9 mouse cellular contexts compared by ENCODE assay signal in the genomic region with DNA sequence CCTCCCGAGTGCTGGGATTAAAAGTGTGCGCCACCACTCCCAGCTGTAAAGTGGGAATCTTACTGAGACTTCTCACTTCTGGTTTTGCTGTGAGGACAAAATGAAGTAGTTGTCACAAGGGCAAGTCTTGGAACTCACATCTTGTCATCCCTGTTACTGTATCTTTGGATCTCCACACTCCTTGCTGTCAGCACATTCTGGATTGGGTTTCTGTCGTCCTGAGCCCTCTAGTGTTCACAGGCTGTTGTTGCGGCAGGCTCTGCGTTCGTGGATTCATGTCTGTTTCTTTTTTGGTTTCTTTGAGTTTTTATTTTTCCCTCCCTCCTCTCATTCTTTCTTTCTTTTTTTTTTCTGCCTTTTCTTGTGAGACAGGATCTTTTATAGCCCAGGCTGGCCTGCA. TPM values are rescaled to one million over a fixed set of nuclear protein-coding genes. Genes with fewer than 3 reads are reported as not detected.
A peak's percentile ranks its signal among the peaks of the same experiment; 100 is the strongest.
DNase-seq lines count a peak whose midpoint lies in the region; ATAC-seq and TF ChIP-seq lines count a peak whose summit lies in the region.
"Had no signal": no experiment of that assay in that cellular context is flagged by ENCODE, and none has a peak within 500 bp of the region (broad histone marks: within the 10 kb centered on the region; RNA-seq: fewer than 3 reads in every experiment).

No protein-coding gene starts in this region.

- peaks cover 34% of the 10 kb centered on the region for H3K4me1 ChIP-seq in forebrain, embryonic 10.5 days
- H3K4me1 ChIP-seq in forebrain, embryonic 11.5 days (replicated peaks; ENCODE audit: control insufficient read depth, insufficient read depth, low read length), result no peaks in the 10 kb centered on the region
- H3K4me1 ChIP-seq in heart, embryonic 10.5 days, result peaks cover 68% of the 10 kb centered on the region

- no peak for ATAC-seq in forebrain, embryonic 11.5 days (replicated peaks; ENCODE audit: low FRiP score)
- 0 out of 2 replicates have a peak, but pooled peaks have one; percentile 19 for ATAC-seq in megakaryocyte-erythroid progenitor cell, adult 5-6 weeks (replicated peaks; ENCODE audit: low FRiP score, low TSS enrichment, poor library complexity, severe bottlenecking)

- intact Hi-C loops in left cerebral cortex, adult 2 months (cut with DNase I), result loop anchor here (2.0 to 5.0 kb wide), 4 partner anchors 48 to 214 kb away; a partner anchor contains a TSS

- H3K4me2 ChIP-seq in forebrain, embryonic 11.5 days (ENCODE audit: low read depth, low read length, severe bottlenecking), result no peak overlapping the region
- H3K4me2 ChIP-seq: limb, embryonic 12.5 days had no signal

- no peaks in the 10 kb centered on the region for H3K36me3 ChIP-seq in forebrain, embryonic 10.5 days (replicated peaks)
- no peaks in the 10 kb centered on the region for H3K36me3 ChIP-seq in forebrain, embryonic 11.5 days (ENCODE audit: control insufficient read depth, insufficient read depth, low read length)
- H3K36me3 ChIP-seq in C2C12 (ENCODE audit: control insufficient read depth, insufficient read depth), result no peaks in the 10 kb centered on the region
- no peaks in the 10 kb centered on the region for H3K36me3 ChIP-seq in heart, embryonic 10.5 days
- H3K36me3 ChIP-seq: limb, embryonic 12.5 days had no signal

- peak; percentile 70 for TF ChIP-seq CTCF in C2C12 (IDR thresholded peaks at IDR 0.05; ENCODE audit: control insufficient read depth, insufficient read depth, insufficient read length)
- TF ChIP-seq CTCF in brain, embryonic 14.5 days (IDR thresholded peaks at IDR 0.05; ENCODE audit: borderline replicate concordance, extremely low read depth, insufficient read depth, insufficient read length), result peak; percentile 91
- TF ChIP-seq CTCF in left cerebral cortex, adult 2 months (IDR thresholded peaks at IDR 0.05), result peak; percentile 84

- 33% methylated on average over 6 of the region's 6 CpGs for WGBS in forebrain, embryonic 10.5 days
- WGBS in forebrain, embryonic 11.5 days, result 38% methylated on average over 6 of the region's 6 CpGs
- WGBS in heart, embryonic 10.5 days, result 25% methylated on average over 6 of the region's 6 CpGs

- H3K9ac ChIP-seq in forebrain, embryonic 11.5 days (ENCODE audit: low read length), result no peak overlapping the region
- H3K9ac ChIP-seq: limb, embryonic 12.5 days had no signal

- peak; percentile 33 for DNase-seq in forebrain, embryonic 10.5 days (ENCODE audit: extremely low spot score, low spot score)
- no peak for DNase-seq in forebrain, embryonic 11.5 days (ENCODE audit: low spot score)
- DNase-seq in brain, embryonic 14.5 days (ENCODE audit: low read depth), result peak; percentile 66
- DNase-seq in heart, embryonic 10.5 days (ENCODE audit: low spot score), result no peak
- DNase-seq in left cerebral cortex, adult 2 months (ENCODE audit: extremely low spot score in 1 of 2, low spot score in 2 of 2), result peak; percentile 50 to 59
- DNase-seq in thymus, postnatal 25 days, result peak; percentile 69

- no peak overlapping the region for H3ac ChIP-seq in C2C12 (ENCODE audit: control insufficient read depth, insufficient read length, low read depth)

- peak overlapping the region; percentile 22; the same call in 1 of the 2 replicates for H3K27ac ChIP-seq in forebrain, embryonic 10.5 days
- no peak overlapping the region for H3K27ac ChIP-seq in forebrain, embryonic 11.5 days (ENCODE audit: low read depth, low read length)
- peak overlapping the region; percentile 86 for H3K27ac ChIP-seq in heart, embryonic 10.5 days
- H3K27ac ChIP-seq in left cerebral cortex, adult 2 months, result no peak overlapping the region
- H3K27ac ChIP-seq: limb, embryonic 12.5 days had no signal

- no peaks in the 10 kb centered on the region for H3K79me2 ChIP-seq in C2C12 (ENCODE audit: control insufficient read depth, insufficient read depth)

- peaks cover 9% of the 10 kb centered on the region; the same call in 1 of the 2 replicates for H3K27me3 ChIP-seq in forebrain, embryonic 10.5 days (ENCODE audit: poor library complexity, severe bottlenecking)
- H3K27me3 ChIP-seq in forebrain, embryonic 11.5 days (ENCODE audit: control insufficient read depth, insufficient read depth, low read length), result no peaks in the 10 kb centered on the region
- no peaks in the 10 kb centered on the region for H3K27me3 ChIP-seq in C2C12 (ENCODE audit: control insufficient read depth, insufficient read depth, insufficient read length)
- H3K27me3 ChIP-seq in heart, embryonic 10.5 days (ENCODE audit: insufficient read depth, poor library complexity, severe bottlenecking), result no peaks in the 10 kb centered on the region
- H3K27me3 ChIP-seq: limb, embryonic 12.5 days had no signal

- no peaks in the 10 kb centered on the region for H3K9me3 ChIP-seq in forebrain, embryonic 10.5 days
- H3K9me3 ChIP-seq in forebrain, embryonic 11.5 days (ENCODE audit: control insufficient read depth, low read length), result no peaks in the 10 kb centered on the region
- H3K9me3 ChIP-seq in heart, embryonic 10.5 days, result no peaks in the 10 kb centered on the region
- H3K9me3 ChIP-seq: limb, embryonic 12.5 days had no signal

- no peak overlapping the region for H3K4me3 ChIP-seq in forebrain, embryonic 10.5 days
- H3K4me3 ChIP-seq in forebrain, embryonic 11.5 days (ENCODE audit: low read depth, low read length), result no peak overlapping the region
- H3K4me3 ChIP-seq in C2C12 (ENCODE audit: insufficient read depth, poor library complexity, severe bottlenecking), result no peak overlapping the region
- H3K4me3 ChIP-seq in heart, embryonic 10.5 days, result peak overlapping the region; percentile 29; the same call in 1 of the 2 replicates
- H3K4me3 ChIP-seq in left cerebral cortex, adult 2 months, result no peak overlapping the region
- H3K4me3 ChIP-seq: limb, embryonic 12.5 days had no signal

- TF ChIP-seq POLR2A in brain, embryonic 14.5 days (IDR thresholded peaks at IDR 0.05; ENCODE audit: borderline replicate concordance, extremely low read depth, insufficient read depth, insufficient read length, poor library complexity, severe bottlenecking), result no peak

- no peaks in the 10 kb centered on the region for H3K79me3 ChIP-seq in C2C12 (ENCODE audit: low read depth)

TF ChIP-seq in C2C12, 6 proteins besides CTCF, POLR2A, EP300 and RAD21:
- no peak for TF ChIP-seq MAX (IDR thresholded peaks at IDR 0.05)

RNA-seq across cellular contexts. Expression of a gene that starts 20.4 kb away (rescaled TPM):
- polyA plus RNA-seq in forebrain, embryonic 10.5 days (2016; fragmentation: Nextera tagmentation; extraction: Ambion mirVana), result 48.2 and 50.1 TPM in 2 replicates
- polyA plus RNA-seq in forebrain, embryonic 11.5 days (2014; fragmentation: Nextera tagmentation; extraction: Ambion mirVana), result 98.0 and 102 TPM in 2 replicates
- polyA plus RNA-seq in C2C12 (2012; fragmentation: generic; extraction: Trizol), result 45.0 TPM
- 94.4 and 171 TPM in 2 replicates for polyA plus RNA-seq in brain, embryonic 14.5 days (2012; rRNA removed)
- 44.1 and 54.6 TPM in 2 replicates for polyA plus RNA-seq in heart, embryonic 10.5 days (2016; fragmentation: Nextera tagmentation; extraction: Ambion mirVana)
- 100 to 1,000 TPM; 268 to 280 TPM for total RNA-seq in left cerebral cortex, adult 2 months (2021)
- 58.3 and 63.5 TPM in 2 replicates for total RNA-seq in megakaryocyte-erythroid progenitor cell, adult 5-6 weeks (2014; fragmentation: Nextera tagmentation)
- total RNA-seq in megakaryocyte-erythroid progenitor cell, adult 5-6 weeks (2017), result 13.9 and 20.1 TPM in 2 replicates

RNA-seq across cellular contexts. Expression of a gene that starts 35.1 kb away (rescaled TPM):
- 4.8 and 5.3 TPM in 2 replicates for polyA plus RNA-seq in forebrain, embryonic 10.5 days (2016; fragmentation: Nextera tagmentation; extraction: Ambion mirVana)
- polyA plus RNA-seq in forebrain, embryonic 11.5 days (2014; fragmentation: Nextera tagmentation; extraction: Ambion mirVana), result 5.7 and 7.3 TPM in 2 replicates
- polyA plus RNA-seq in C2C12 (2012; fragmentation: generic; extraction: Trizol), result 0.47 TPM
- polyA plus RNA-seq in brain, embryonic 14.5 days (2012; rRNA removed), result 20.5 and 21.1 TPM in 2 replicates
- 10.9 and 12.9 TPM in 2 replicates for polyA plus RNA-seq in heart, embryonic 10.5 days (2016; fragmentation: Nextera tagmentation; extraction: Ambion mirVana)
- total RNA-seq in left cerebral cortex, adult 2 months (2021), result 10 to 100 TPM; 26.8 to 29.3 TPM
- 1.4 and 2.5 TPM in 2 replicates for total RNA-seq in megakaryocyte-erythroid progenitor cell, adult 5-6 weeks (2014; fragmentation: Nextera tagmentation)
- total RNA-seq in megakaryocyte-erythroid progenitor cell, adult 5-6 weeks (2017), result 0.65 TPM in 1 of 2 replicates, not detected in the other

RNA-seq across cellular contexts. Expression of a gene that starts 45.8 kb away (rescaled TPM):
- 1.3 and 1.5 TPM in 2 replicates for polyA plus RNA-seq in forebrain, embryonic 10.5 days (2016; fragmentation: Nextera tagmentation; extraction: Ambion mirVana)
- 1.5 and 1.8 TPM in 2 replicates for polyA plus RNA-seq in forebrain, embryonic 11.5 days (2014; fragmentation: Nextera tagmentation; extraction: Ambion mirVana)
- not detected for polyA plus RNA-seq in C2C12 (2012; fragmentation: generic; extraction: Trizol)
- polyA plus RNA-seq in brain, embryonic 14.5 days (2012; rRNA removed), result 0.33 and 0.86 TPM in 2 replicates
- polyA plus RNA-seq in heart, embryonic 10.5 days (2016; fragmentation: Nextera tagmentation; extraction: Ambion mirVana), result 37.7 and 60.1 TPM in 2 replicates
- total RNA-seq in left cerebral cortex, adult 2 months (2021), result 1 to 10 TPM; 9.0 to 9.7 TPM
- total RNA-seq in megakaryocyte-erythroid progenitor cell, adult 5-6 weeks (2014; fragmentation: Nextera tagmentation), result 24.9 and 30.2 TPM in 2 replicates
- total RNA-seq in megakaryocyte-erythroid progenitor cell, adult 5-6 weeks (2017), result 17.4 and 23.4 TPM in 2 replicates

Comparison
In these comparisons a context has a peak if more than half of its experiments do, and no peak if none do; other contexts are left out.
1. DNase-seq: peak in forebrain, embryonic 10.5 days (single experiment), brain, embryonic 14.5 days (single experiment), left cerebral cortex, adult 2 months (2 of 2) and thymus, postnatal 25 days (single experiment); none in forebrain, embryonic 11.5 days (single experiment) and heart, embryonic 10.5 days (single experiment).
2. H3K27ac ChIP-seq: peak in forebrain, embryonic 10.5 days (single experiment) and heart, embryonic 10.5 days (single experiment); none in forebrain, embryonic 11.5 days (single experiment) and left cerebral cortex, adult 2 months (single experiment).
3. RNA of a gene that starts 45.8 kb away (polyA plus RNA-seq): 37.7 to 60.1 TPM in heart, embryonic 10.5 days; 1.5 to 1.8 TPM in forebrain, embryonic 11.5 days, 1.3 to 1.5 TPM in forebrain, embryonic 10.5 days, 0.33 to 0.86 TPM in brain, embryonic 14.5 days and not detected in C2C12 (single experiment); every median in the first group is over 10 times any median in the second.
4. Peak in every context shown above with its lines, with median percentiles within 50 percentile points of each other: CTCF ChIP-seq.